Mouse (Mus musculus) hindbrain, embryonic 15.5 days (tissue): ENCODE results near the gene Lmf1. TPM values are rescaled to one million over a fixed set of nuclear protein-coding genes. Genes with fewer than 3 reads are reported as not detected.

Experiments
- ATAC-seq: fragments of 200-750 bp; cut with Nextera tagmentation; 2 replicates; pipeline ENCODE4 v1.8.0; 2017; ENCODE audit warnings: low read depth, moderate number of reproducible peaks, moderate TSS enrichment; ENCODE audit not compliant: low FRiP score
- H3K27ac ChIP-seq: fragments of 300-500 bp; sonication (generic); replicated peaks from 2 replicates; pipeline ENCODE4 v1.5.1; 2015; ENCODE audit warnings: mild to moderate bottlenecking, inconsistent platforms
- H3K27me3 ChIP-seq: fragments of 300-500 bp; sonication (generic); 2 replicates; pipeline ENCODE4 v1.6.1; 2015; ENCODE audit warnings: control low read depth, inconsistent platforms
- H3K36me3 ChIP-seq: fragments of 300-500 bp; sonication (generic); 2 replicates; pipeline ENCODE4 v1.6.1; 2015; ENCODE audit warnings: control low read depth, inconsistent platforms
- H3K4me1 ChIP-seq: fragments of 300-500 bp; sonication (generic); replicated peaks from 2 replicates; pipeline ENCODE4 v1.6.1; 2015; ENCODE audit warnings: control low read depth, inconsistent platforms
- H3K4me2 ChIP-seq: fragments of 300-500 bp; sonication (generic); 2 replicates; pipeline ENCODE4 v1.6.1; 2015; ENCODE audit warnings: moderate library complexity, mild to moderate bottlenecking, inconsistent platforms
- H3K4me3 ChIP-seq: fragments of 300-500 bp; sonication (generic); 2 replicates; pipeline ENCODE4 v1.5.1; 2015; ENCODE audit warnings: mild to moderate bottlenecking, inconsistent platforms
- H3K9ac ChIP-seq: fragments of 300-500 bp; sonication (generic); 2 replicates; pipeline ENCODE4 v1.6.1; 2015; ENCODE audit warnings: inconsistent platforms
- H3K9me3 ChIP-seq: fragments of 300-500 bp; sonication (generic); 2 replicates; pipeline ENCODE4 v1.6.1; 2016; ENCODE audit warnings: control low read depth, inconsistent platforms
- WGBS: fragments of 180-500 bp; shearing (Covaris S2); methylation state at CpG from one replicate; pipeline ENCODE4 v1.1.7; 2015; 5-methylcytosine and 5-hydroxymethylcytosine counted together
- polyA plus RNA-seq: library from polyadenylated mRNA; unstranded; fragments of >200 nt; fragmentation: Nextera tagmentation; extraction: Ambion mirVana; gene quantifications from 2 replicates; pipeline ENCODE4 v1.2.1, GENCODE M21; 2015

Gene Lmf1
- polyA plus RNA-seq, 1 experiment from 2014 or later: 25.1 TPM

DNA sequence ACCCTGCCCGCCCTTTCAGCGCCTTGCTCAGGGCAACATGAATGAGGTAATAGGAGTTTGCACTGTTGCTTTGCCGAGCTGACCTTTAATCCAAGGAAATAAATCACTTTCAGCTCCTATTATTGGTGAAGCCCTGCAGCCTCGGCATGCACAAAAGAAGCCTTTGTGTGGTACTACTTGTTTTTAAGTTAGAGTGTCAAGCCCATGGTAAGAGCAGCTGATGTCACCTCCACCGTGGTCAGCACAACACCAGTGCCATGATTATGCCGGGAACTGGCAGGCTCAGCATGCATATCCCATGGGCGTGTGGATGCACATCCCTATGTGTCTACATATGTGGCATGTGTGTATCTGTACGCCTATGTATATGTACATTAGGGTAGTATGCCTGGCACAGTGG, 56.5 kb downstream of the Lmf1 start:
- 0 out of 2 replicates have a peak, but pooled peaks have one; percentile 28 for ATAC-seq
- Histone ChIP-seq H3K4me3 (no peak overlapping the region), H3K36me3 (no peaks in the 10 kb centered on the region), H3K9me3 (no peaks in the 10 kb centered on the region), H3K4me2 (no peak overlapping the region), H3K9ac (no peak overlapping the region), H3K27me3 (no peaks in the 10 kb centered on the region), H3K4me1 (peaks cover 31% of the 10 kb centered on the region), H3K27ac (peak overlapping the region; percentile 26; the same call in 1 of the 2 replicates)
- WGBS: 38% methylated on average over 8 of the region's 8 CpGs

DNA sequence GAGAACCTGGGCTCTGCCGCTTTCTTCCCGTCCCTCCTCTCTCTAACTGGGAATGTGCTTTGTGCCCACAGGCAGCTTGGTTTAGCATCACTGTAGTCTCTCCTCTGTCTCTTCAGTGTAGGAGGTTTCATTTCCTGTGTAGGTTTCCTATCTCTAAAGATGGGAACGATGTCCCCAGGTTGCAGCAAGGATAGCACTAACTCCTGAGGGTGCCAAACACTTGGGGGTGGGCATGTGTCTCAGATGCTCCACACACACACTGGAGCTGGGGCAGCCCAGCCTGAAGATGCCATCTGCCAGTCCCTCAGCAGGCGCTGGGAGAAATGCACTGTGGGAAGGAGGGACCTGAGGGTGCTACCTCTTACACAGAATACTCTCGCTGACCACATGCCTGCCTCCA, 56.9 kb downstream of the Lmf1 start:
- no peaks in the 10 kb centered on the region for H3K36me3 ChIP-seq
- peaks cover 35% of the 10 kb centered on the region for H3K4me1 ChIP-seq
- no peak overlapping the region for H3K4me2 ChIP-seq
- WGBS: 73% methylated on average over 5 of the region's 5 CpGs
- ATAC-seq: no peak
- peak overlapping the region; percentile 26; the same call in 1 of the 2 replicates for H3K27ac ChIP-seq
- H3K9ac ChIP-seq: no peak overlapping the region
- H3K9me3 ChIP-seq: no peaks in the 10 kb centered on the region
- H3K27me3 ChIP-seq: no peaks in the 10 kb centered on the region
- no peak overlapping the region for H3K4me3 ChIP-seq

DNA sequence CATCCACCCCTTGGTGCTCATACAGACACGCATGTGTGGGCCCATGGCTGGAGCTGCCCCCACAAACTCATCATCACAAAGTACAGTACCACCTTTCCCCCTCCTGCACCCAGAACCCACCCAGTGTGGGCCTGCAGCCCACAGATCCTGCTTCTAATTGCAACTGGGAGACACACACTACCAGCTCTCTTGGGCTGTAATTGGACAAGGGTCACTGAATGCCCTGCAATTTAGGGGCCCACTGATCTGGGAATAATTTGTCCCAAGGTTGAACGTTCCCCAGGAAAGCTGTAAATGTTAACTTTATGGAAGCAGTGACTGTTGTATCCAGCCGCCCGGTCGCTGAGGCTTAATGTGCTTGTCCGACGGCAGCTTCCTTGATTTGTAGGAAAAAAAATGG, 59.1 kb downstream of the Lmf1 start:
- no peak for ATAC-seq
- no peak overlapping the region for H3K9ac ChIP-seq
- H3K36me3 ChIP-seq: no peaks in the 10 kb centered on the region
- H3K27me3 ChIP-seq: no peaks in the 10 kb centered on the region
- H3K4me3 ChIP-seq: no peak overlapping the region
- no peak overlapping the region for H3K4me2 ChIP-seq
- 78% methylated on average over 7 of the region's 7 CpGs for WGBS
- H3K4me1 ChIP-seq: peaks cover 46% of the 10 kb centered on the region
- H3K9me3 ChIP-seq: no peaks in the 10 kb centered on the region
- H3K27ac ChIP-seq: no peak overlapping the region

DNA sequence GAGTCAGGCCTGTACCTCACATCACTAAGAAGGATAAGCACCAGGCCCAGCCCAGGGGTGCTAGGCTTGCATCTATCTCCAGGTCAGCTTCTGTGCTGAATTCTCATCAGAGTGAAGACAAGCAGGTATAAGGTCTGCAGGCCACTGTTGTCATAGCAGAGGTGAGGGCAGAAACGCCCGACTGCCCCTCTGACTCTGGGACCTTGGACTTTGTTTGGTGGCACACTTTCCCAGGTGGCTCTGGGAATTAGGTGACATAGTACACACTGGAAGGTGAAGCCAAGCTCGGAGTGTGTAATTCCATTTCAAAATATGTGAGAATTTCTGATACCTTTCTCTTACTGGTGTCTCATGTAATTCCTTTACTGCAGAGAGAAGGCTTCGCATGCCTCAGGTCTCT, 59.6 kb downstream of the Lmf1 start:
- no peaks in the 10 kb centered on the region for H3K9me3 ChIP-seq
- no peaks in the 10 kb centered on the region for H3K27me3 ChIP-seq
- H3K4me1 ChIP-seq: peaks cover 50% of the 10 kb centered on the region
- no peak overlapping the region for H3K4me2 ChIP-seq
- no peaks in the 10 kb centered on the region for H3K36me3 ChIP-seq
- H3K4me3 ChIP-seq: no peak overlapping the region
- no peak overlapping the region for H3K27ac ChIP-seq
- no peak for ATAC-seq
- 95% methylated on average over 4 of the region's 4 CpGs for whole genome bisulfite sequencing
- no peak overlapping the region for H3K9ac ChIP-seq

DNA sequence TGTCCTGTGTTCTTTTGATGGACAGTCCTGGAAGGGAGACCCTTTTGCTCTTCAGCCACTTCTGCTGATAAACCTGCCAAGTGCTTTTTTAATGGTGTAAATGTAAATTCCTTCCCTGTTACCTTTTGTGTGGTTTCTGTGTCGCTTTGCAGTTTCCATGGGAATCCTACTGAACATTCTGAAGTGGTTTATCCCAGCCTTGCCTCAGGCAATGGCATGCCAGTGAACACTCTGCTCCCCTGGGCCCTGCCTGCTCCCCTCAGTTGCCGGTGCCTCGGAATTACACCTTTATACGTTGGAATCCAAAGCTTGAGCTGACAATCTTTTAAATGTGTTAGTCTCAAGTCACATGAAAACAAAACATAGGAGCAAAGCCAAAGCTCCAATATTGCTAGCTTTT, 62.1 kb downstream of the Lmf1 start:
- Histone ChIP-seq H3K36me3 (no peaks in the 10 kb centered on the region), H3K4me1 (peaks cover 37% of the 10 kb centered on the region), H3K9ac (no peak overlapping the region), H3K4me3 (no peak overlapping the region), H3K4me2 (no peak overlapping the region), H3K9me3 (no peaks in the 10 kb centered on the region), H3K27ac (peak overlapping the region; percentile 26; the same call in 1 of the 2 replicates), H3K27me3 (no peaks in the 10 kb centered on the region)
- no peak for ATAC-seq
- 37% methylated on average over 4 of the region's 4 CpGs for WGBS

DNA sequence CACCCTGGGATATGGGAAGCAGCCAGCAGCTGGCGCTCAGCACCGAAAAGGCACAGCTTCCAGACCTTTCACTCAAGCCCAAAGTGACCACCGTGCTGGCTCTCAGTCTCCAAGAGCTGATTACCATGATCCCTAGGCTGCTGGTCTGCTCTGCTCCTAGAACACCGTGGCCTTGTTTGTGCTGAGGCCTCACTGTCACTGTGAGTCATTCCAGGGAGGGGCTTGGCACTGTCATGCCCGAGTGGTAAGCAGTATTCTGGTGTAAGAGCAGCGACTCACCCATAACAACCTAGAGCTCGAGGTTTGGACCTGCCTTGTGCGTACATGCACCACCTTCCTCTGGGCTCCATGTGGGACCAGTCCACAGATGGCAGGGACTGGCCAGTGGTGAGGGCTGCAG, 63.1 kb downstream of the Lmf1 start:
- Histone ChIP-seq H3K9ac (no peak overlapping the region), H3K4me3 (no peak overlapping the region), H3K36me3 (no peaks in the 10 kb centered on the region), H3K27me3 (no peaks in the 10 kb centered on the region), H3K9me3 (no peaks in the 10 kb centered on the region), H3K4me1 (peaks cover 38% of the 10 kb centered on the region), H3K27ac (no peak overlapping the region), H3K4me2 (no peak overlapping the region)
- no peak for ATAC-seq
- WGBS: 82% methylated on average over 8 of the region's 8 CpGs

DNA sequence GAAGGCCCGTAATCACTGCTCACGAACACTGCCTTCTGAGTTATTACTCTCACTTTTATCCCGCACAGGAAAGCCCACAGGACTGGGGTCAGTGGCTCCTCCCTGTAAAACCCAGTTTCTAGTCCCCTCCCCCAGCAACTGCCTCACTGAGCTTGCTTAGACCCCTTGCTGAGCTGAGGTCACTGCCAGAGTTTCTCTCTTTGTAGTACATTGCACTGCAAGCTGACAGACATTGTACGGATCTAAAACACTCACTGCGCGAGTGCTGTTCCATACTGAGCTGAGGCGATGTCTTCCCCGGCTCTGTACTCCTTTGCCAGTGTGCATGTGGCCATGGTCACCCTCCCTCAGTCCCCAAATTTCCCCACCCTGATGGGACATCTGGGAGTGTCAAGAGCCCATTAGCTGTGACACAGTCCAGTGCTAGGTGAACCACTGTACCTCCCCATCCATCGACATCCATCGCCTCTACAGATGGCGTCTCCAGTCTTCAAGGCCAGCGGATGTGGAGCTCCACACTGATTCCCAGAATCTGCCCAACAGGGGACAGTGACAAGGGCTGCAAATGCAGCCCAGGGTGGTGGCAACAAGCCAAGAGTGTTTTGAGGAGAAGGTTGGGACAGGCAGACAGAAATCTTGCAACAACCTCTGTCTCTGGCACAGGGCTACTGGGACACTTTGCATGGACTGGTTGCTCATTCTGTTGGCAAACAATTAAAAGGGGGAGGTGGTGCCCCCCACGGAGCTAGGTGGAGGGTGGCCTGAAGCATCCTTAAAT, 64.8 kb downstream of the Lmf1 start:
- WGBS: 41% methylated on average over 13 of the region's 13 CpGs
- H3K4me3 ChIP-seq: no peak overlapping the region
- H3K36me3 ChIP-seq: no peaks in the 10 kb centered on the region
- no peaks in the 10 kb centered on the region for H3K9me3 ChIP-seq
- 0 out of 2 replicates have a peak overlapping the region, but pooled peaks have one; percentile 5 for H3K27ac ChIP-seq
- no peak overlapping the region for H3K9ac ChIP-seq
- no peak overlapping the region for H3K4me2 ChIP-seq
- H3K4me1 ChIP-seq: peaks cover 34% of the 10 kb centered on the region
- no peaks in the 10 kb centered on the region for H3K27me3 ChIP-seq
- no peak for ATAC-seq

DNA sequence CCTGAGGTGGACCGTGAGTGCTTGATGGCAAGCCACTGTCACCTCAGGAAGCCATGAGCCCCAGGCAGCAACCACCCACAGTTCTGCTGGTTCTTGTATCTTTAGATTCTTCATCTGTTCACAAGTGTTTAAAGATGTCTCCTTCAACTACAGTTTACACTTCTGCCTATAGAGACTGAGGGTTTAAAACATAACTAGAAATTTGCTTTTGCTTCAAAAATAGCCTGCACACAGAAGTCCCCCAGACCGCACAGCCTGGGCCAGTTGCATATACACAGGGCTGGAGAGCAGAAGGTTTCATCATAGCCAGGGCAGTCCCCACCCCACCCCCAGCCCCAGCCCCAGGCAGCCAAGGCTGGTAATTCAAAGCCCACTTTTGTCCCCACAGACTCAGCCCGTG, 65.9 kb downstream of the Lmf1 start:
- no peaks in the 10 kb centered on the region for H3K9me3 ChIP-seq
- H3K4me2 ChIP-seq: no peak overlapping the region
- no peak overlapping the region for H3K4me3 ChIP-seq
- WGBS: 92% methylated on average over 3 of the region's 3 CpGs
- H3K9ac ChIP-seq: no peak overlapping the region
- no peaks in the 10 kb centered on the region for H3K27me3 ChIP-seq
- ATAC-seq: no peak
- H3K4me1 ChIP-seq: peaks cover 36% of the 10 kb centered on the region
- no peak overlapping the region for H3K27ac ChIP-seq
- no peaks in the 10 kb centered on the region for H3K36me3 ChIP-seq

DNA sequence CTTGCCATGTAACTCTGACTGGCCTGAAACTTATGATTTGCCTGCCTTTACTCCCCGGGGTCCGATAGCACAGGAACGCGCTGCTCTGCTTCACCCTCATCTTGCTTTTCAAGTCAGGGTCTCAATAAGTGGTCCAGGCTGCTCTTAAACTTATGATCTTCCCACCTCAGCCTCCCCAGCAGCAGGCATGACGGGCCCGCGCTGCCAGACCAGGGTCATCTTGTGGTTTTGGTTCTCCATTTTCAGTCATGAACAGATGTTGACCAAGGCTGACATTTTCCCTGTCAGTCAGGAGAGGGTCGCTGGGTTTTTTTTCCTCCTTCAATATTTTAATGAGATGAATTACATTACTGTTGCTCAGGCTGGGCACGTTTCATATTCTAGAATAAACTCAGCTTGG, 66.8 kb downstream of the Lmf1 start:
- Histone ChIP-seq H3K4me3 (no peak overlapping the region), H3K27me3 (no peaks in the 10 kb centered on the region), H3K9ac (no peak overlapping the region), H3K27ac (no peak overlapping the region), H3K4me1 (peaks cover 33% of the 10 kb centered on the region), H3K36me3 (no peaks in the 10 kb centered on the region), H3K4me2 (no peak overlapping the region), H3K9me3 (no peaks in the 10 kb centered on the region)
- ATAC-seq: no peak
- 73% methylated on average over 9 of the region's 9 CpGs for WGBS

DNA sequence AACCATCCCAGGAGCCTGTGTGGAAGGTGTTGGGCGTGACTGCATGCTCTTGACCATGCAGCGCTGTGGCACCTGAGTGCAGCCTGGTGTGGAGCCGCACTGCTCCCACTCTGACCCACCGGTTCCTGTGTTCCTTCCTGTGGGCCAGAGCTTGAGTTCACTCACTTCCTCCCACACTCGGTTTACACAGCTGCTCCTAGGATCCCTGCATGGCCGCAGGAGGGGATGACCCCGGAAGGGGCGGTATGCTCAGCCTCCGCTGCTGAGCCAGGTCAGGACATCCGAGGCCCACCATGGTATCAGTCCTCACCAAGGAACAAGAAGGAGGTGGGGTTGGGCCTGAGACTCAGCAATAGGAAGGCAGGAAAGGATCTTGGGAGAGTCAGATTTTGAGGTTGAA, 69.0 kb downstream of the Lmf1 start:
- no peak for ATAC-seq
- Histone ChIP-seq H3K4me2 (no peak overlapping the region), H3K4me3 (no peak overlapping the region), H3K27ac (no peak overlapping the region), H3K4me1 (peaks cover 22% of the 10 kb centered on the region), H3K9me3 (no peaks in the 10 kb centered on the region), H3K27me3 (no peaks in the 10 kb centered on the region), H3K9ac (no peak overlapping the region), H3K36me3 (no peaks in the 10 kb centered on the region)
- 83% methylated on average over 10 of the region's 10 CpGs for WGBS

DNA sequence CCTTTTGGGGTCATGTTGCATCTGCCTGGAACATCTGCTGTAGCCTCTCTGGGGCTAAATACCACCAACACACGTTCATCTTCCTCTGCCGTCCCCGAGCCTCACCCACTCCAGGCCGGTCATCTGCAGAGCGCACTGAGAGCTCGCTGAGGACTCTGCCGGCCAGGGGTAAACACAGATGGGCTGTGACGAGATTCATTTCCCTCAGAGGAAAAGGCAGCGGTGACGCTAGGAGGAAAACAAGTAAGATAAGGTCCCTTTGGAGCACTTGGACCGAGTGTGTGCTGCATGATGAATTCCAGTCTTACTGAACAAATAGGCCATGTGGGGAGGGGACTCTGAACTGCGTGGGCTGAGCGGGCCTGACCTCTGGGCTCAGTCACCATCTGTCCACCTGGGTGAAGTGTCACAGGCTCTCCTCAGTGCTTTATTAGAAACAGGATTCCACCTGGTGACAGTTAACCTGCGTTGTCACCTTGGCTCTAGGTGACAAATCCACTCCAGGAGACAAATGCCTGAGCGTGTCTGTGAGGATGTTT, 69.9 kb downstream of the Lmf1 start:
- Histone ChIP-seq H3K27ac (no peak overlapping the region), H3K27me3 (no peaks in the 10 kb centered on the region), H3K9ac (no peak overlapping the region), H3K4me1 (peaks cover 13% of the 10 kb centered on the region), H3K36me3 (no peaks in the 10 kb centered on the region), H3K4me2 (no peak overlapping the region), H3K9me3 (no peaks in the 10 kb centered on the region), H3K4me3 (no peak overlapping the region)
- no peak for ATAC-seq
- WGBS: 70% methylated on average over 15 of the region's 15 CpGs

DNA sequence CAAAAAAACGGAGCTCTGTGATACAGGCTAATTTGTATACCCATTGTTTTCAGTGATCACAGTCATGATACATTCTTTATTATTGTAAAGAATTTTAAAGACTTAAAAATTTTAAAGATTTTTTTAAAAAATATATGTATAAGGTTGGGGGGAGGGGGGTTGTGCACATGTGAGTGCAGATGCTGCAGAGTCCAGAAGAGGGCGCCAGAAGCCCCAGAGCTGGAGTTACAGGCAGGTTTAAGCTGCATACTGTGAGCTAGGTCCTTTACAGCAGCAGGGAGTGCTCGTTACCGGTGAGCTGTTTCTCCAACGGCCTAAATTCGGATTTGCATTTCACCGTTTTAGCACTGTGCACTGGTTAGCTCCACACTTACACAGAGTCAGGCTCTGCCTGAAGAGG, 71.8 kb downstream of the Lmf1 start:
- ATAC-seq: no peak
- no peak overlapping the region for H3K4me2 ChIP-seq
- H3K9ac ChIP-seq: no peak overlapping the region
- H3K9me3 ChIP-seq: no peaks in the 10 kb centered on the region
- no peak overlapping the region for H3K4me3 ChIP-seq
- no peak overlapping the region for H3K27ac ChIP-seq
- H3K36me3 ChIP-seq: no peaks in the 10 kb centered on the region
- no peaks in the 10 kb centered on the region for H3K27me3 ChIP-seq
- 83% methylated on average over 7 of the region's 7 CpGs for WGBS
- H3K4me1 ChIP-seq: 0 out of 2 replicates have a peak, but pooled peaks cover 8% of the 10 kb centered on the region
